Mouse (Mus musculus) testis, adult 2 months (tissue): ENCODE data around the gene Pde4dip. TPM values are rescaled to one million over a fixed set of nuclear protein-coding genes. Genes with fewer than 3 reads are reported as not detected.

Source experiments
- H3K27ac ChIP-seq: fragments of 200-500 bp; 2 replicates; pipeline ENCODE4 v1.5.1; 2012; ENCODE audit warnings: low read depth, low read length; ENCODE audit not compliant: control insufficient read depth, insufficient read depth
- H3K27me3 ChIP-seq: fragments of 200-500 bp; 2 replicates; pipeline ENCODE4 v1.6.1; 2012; ENCODE audit warnings: mild to moderate bottlenecking, low read length, moderate library complexity; ENCODE audit not compliant: control insufficient read depth, insufficient read depth
- H3K36me3 ChIP-seq: fragments of 200-500 bp; 2 replicates; pipeline ENCODE4 v1.6.1; 2012; ENCODE audit warnings: mild to moderate bottlenecking, low read length; ENCODE audit not compliant: control insufficient read depth, insufficient read depth
- H3K4me1 ChIP-seq: fragments of 200-500 bp; 2 replicates; pipeline ENCODE4 v1.6.1; 2012; ENCODE audit warnings: low read length; ENCODE audit not compliant: control insufficient read depth, insufficient read depth
- H3K4me3 ChIP-seq: fragments of 200-500 bp; 2 replicates; pipeline ENCODE4 v1.5.1; 2012; ENCODE audit warnings: low read depth, mild to moderate bottlenecking, low read length, moderate library complexity, mixed read lengths; ENCODE audit not compliant: control insufficient read depth
- CTCF ChIP-seq: fragments of 200-500 bp; IDR thresholded peaks from 2 replicates; pipeline ENCODE4 v1.5.1; 2012; ENCODE audit warnings: low read depth, mild to moderate bottlenecking, inconsistent platforms, low read length, moderate library complexity; ENCODE audit not compliant: control insufficient read depth, insufficient read depth, insufficient replicate concordance
- POLR2A ChIP-seq: fragments of 200-500 bp; IDR thresholded peaks from 2 replicates; pipeline ENCODE4 v1.6.1; 2012; ENCODE audit warnings: low read depth, mild to moderate bottlenecking, inconsistent platforms, low read length, moderate library complexity; ENCODE audit not compliant: control insufficient read depth
- polyA plus RNA-seq: library from polyadenylated mRNA; depleted of rRNA; stranded (reverse); fragments of >200 nt; gene quantifications from 2 replicates; pipeline ENCODE4 v1.2.3, GENCODE M21; 2012; rRNA removed

Gene Pde4dip
- polyA plus RNA-seq, 1 experiment: 142 TPM

GRCm38 (mm10) chr3:97653781-97654180, 234.7 kb downstream of the Pde4dip start:
- no peaks in the 10 kb centered on the region for H3K36me3 ChIP-seq
- H3K4me1 ChIP-seq: peaks cover 2% of the 10 kb centered on the region; the same call in 1 of the 2 replicates
- TF ChIP-seq POLR2A: no peak
- TF ChIP-seq CTCF: no peak
- H3K27ac ChIP-seq: no peak overlapping the region
- H3K4me3 ChIP-seq: no peak overlapping the region
- no peaks in the 10 kb centered on the region for H3K27me3 ChIP-seq

- TF ChIP-seq POLR2A (no peak), CTCF (no peak)
- H3K27ac ChIP-seq: no peak overlapping the region
- H3K27me3 ChIP-seq: no peaks in the 10 kb centered on the region
- no peaks in the 10 kb centered on the region for H3K36me3 ChIP-seq
- no peak overlapping the region for H3K4me3 ChIP-seq
- no peaks in the 10 kb centered on the region for H3K4me1 ChIP-seq
Measured at GRCm38 (mm10) chr3:97651604-97652003, 236.9 kb downstream of the Pde4dip start.

GRCm38 (mm10) chr3:97649469-97649868, 239.0 kb downstream of the Pde4dip start:
- Histone ChIP-seq H3K36me3 (no peaks in the 10 kb centered on the region), H3K27ac (no peak overlapping the region), H3K4me3 (no peak overlapping the region), H3K4me1 (no peaks in the 10 kb centered on the region), H3K27me3 (no peaks in the 10 kb centered on the region)
- TF ChIP-seq POLR2A (no peak), CTCF (no peak)

GRCm38 (mm10) chr3:97649022-97649421, 239.5 kb downstream of the Pde4dip start:
- Histone ChIP-seq H3K27me3 (no peaks in the 10 kb centered on the region), H3K36me3 (no peaks in the 10 kb centered on the region), H3K4me1 (no peaks in the 10 kb centered on the region), H3K27ac (no peak overlapping the region), H3K4me3 (no peak overlapping the region)
- TF ChIP-seq CTCF (no peak), POLR2A (no peak)

GRCm38 (mm10) chr3:97648518-97648917, 240.0 kb downstream of the Pde4dip start:
- Histone ChIP-seq H3K27ac (no peak overlapping the region), H3K4me1 (no peaks in the 10 kb centered on the region), H3K36me3 (no peaks in the 10 kb centered on the region), H3K4me3 (no peak overlapping the region), H3K27me3 (no peaks in the 10 kb centered on the region)
- no peak for TF ChIP-seq CTCF
- no peak for TF ChIP-seq POLR2A

GRCm38 (mm10) chr3:97642001-97642400, 246.5 kb downstream of the Pde4dip start:
- Histone ChIP-seq H3K27me3 (no peaks in the 10 kb centered on the region), H3K4me3 (no peak overlapping the region), H3K27ac (no peak overlapping the region), H3K36me3 (no peaks in the 10 kb centered on the region), H3K4me1 (no peaks in the 10 kb centered on the region)
- TF ChIP-seq CTCF: no peak
- no peak for TF ChIP-seq POLR2A

GRCm38 (mm10) chr3:97641396-97641795, 247.1 kb downstream of the Pde4dip start:
- no peak for TF ChIP-seq POLR2A
- no peak for TF ChIP-seq CTCF
- Histone ChIP-seq H3K4me3 (no peak overlapping the region), H3K36me3 (no peaks in the 10 kb centered on the region), H3K27ac (no peak overlapping the region), H3K4me1 (no peaks in the 10 kb centered on the region), H3K27me3 (no peaks in the 10 kb centered on the region)

Other genes starting within 250 kb of the Pde4dip start
- 10.6 and 11.4 TPM in 2 replicates for gene Prkab2, start 230.5 kb downstream of the Pde4dip start, polyA plus RNA-seq
- gene Gm17651, start 214.0 kb downstream of the Pde4dip start, polyA plus RNA-seq: not detected in 2 replicates
- gene Sec22b, start 12.5 kb upstream of the Pde4dip start, polyA plus RNA-seq: 15.7 and 21.5 TPM in 2 replicates
- 4.3 and 5.2 TPM in 2 replicates for gene Notch2, start 124.8 kb upstream of the Pde4dip start, polyA plus RNA-seq